Mouse (Mus musculus) E14TG2a.4 (cell line): ENCODE data around the gene Golga2.

Experiments
- CTCF ChIP-seq: conservative IDR thresholded peaks from 2 replicates; pipeline ENCODE4 v1.5.1; 2014; ENCODE audit warnings: low read length
- NANOG ChIP-seq: IDR thresholded peaks from 2 replicates; pipeline ENCODE4 v1.6.1; 2014; ENCODE audit warnings: borderline replicate concordance, low read length, mixed read lengths

DNA sequence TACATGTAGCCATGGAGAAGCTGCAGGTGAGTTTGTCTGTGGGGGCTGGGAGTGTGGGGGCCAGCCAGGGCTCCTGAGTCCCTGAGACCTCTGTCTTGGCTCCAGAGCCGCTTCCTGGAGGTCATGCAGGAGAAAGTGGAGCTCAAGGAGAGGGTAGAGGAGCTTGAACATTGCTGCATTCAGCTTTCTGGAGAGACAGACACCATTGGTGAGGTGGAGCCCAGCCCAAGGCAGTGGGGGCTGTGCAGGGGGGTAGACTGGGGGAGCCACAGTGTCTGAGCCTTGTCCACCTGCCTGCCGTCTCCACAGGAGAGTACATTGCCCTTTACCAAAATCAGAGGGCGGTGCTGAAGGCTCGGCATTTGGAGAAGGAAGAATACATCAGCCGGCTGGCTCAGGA, 18.5 kb downstream of the Golga2 start:
- no peak for TF ChIP-seq CTCF
- TF ChIP-seq NANOG: no peak
